Mouse (Mus musculus): ENCODE data around the gene Ubiad1. TPM values are rescaled to one million over a fixed set of nuclear protein-coding genes. Genes with fewer than 3 reads are reported as not detected.

Gene Ubiad1
- polyA plus RNA-seq, 1 experiment from 2014 or later = 18.8 TPM

DNA sequence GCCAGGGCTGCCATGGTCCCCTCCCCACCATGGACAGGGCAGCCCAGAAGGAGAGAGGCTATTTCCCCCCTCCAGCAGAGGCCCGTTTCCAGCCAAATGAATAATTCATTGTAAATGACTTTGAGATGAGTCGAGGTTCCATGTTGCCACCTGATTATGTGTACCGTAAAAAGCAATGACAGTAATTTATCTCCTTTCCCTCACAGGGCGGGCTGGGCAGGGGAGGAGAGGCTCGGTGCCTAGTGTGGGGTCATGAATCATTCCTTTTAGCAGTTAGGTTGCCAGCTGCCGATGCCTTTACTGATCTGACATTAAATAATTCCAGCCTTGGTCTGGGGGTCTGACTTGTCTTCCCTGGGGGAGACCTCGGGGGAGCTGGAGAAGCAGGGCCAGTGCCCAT is 54.9 kb downstream of the Ubiad1 start:
- Histone ChIP-seq H3K36me3 (ENCODE audit: control insufficient read depth, insufficient read depth, low read length) (no peaks in the 10 kb centered on the region), H3K9me3 (ENCODE audit: control insufficient read depth, low read length) (no peaks in the 10 kb centered on the region), H3K4me2 (ENCODE audit: low read length) (no peak overlapping the region), H3K4me1 (replicated peaks; ENCODE audit: control insufficient read depth, insufficient read depth, low read length) (no peaks in the 10 kb centered on the region), H3K9ac (ENCODE audit: low read length) (no peak overlapping the region), H3K4me3 (ENCODE audit: low read depth, low read length) (no peak overlapping the region), H3K27ac (ENCODE audit: low read depth) (no peak overlapping the region), H3K27me3 (replicated peaks; ENCODE audit: control insufficient read depth, insufficient read depth, low read length) (no peaks in the 10 kb centered on the region)
- DNase-seq (ENCODE audit: low spot score) (no peak), ATAC-seq (replicated peaks; ENCODE audit: low FRiP score, low TSS enrichment, low read depth) (no peak)
- WGBS = 49% methylated on average over 7 of the region's 7 CpGs

DNA sequence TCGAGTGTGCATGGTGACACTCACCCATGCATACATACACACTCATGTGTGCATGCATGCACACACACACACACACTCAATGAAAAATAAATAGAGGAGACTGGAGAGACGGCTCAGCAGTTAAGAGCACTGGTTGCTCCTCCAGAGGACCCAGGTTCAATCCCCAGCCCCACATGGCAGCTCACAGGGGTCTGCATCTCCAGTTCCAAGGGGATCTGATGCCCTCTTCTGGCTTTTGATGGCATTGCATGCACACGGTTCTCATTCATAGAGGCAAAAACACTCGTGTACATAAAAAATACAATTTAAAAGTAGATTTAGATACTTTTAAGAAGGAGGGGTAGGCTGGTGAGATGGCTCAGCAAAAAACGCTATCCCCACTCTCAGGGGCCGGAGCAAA is 55.5 kb downstream of the Ubiad1 start:
- no peaks in the 10 kb centered on the region for H3K4me1 ChIP-seq (replicated peaks; ENCODE audit: control insufficient read depth, insufficient read depth, low read length)
- no peak overlapping the region for H3K4me2 ChIP-seq (ENCODE audit: low read length)
- DNase-seq (ENCODE audit: low spot score) (no peak), ATAC-seq (replicated peaks; ENCODE audit: low FRiP score, low TSS enrichment, low read depth) (no peak)
- H3K4me3 ChIP-seq (ENCODE audit: low read depth, low read length) = no peak overlapping the region
- H3K27me3 ChIP-seq (replicated peaks; ENCODE audit: control insufficient read depth, insufficient read depth, low read length) = no peaks in the 10 kb centered on the region
- H3K27ac ChIP-seq (ENCODE audit: low read depth) = no peak overlapping the region
- H3K9me3 ChIP-seq (ENCODE audit: control insufficient read depth, low read length) = no peaks in the 10 kb centered on the region
- 67% methylated on average over 6 of the region's 6 CpGs for WGBS
- H3K9ac ChIP-seq (ENCODE audit: low read length) = no peak overlapping the region
- no peaks in the 10 kb centered on the region for H3K36me3 ChIP-seq (ENCODE audit: control insufficient read depth, insufficient read depth, low read length)

DNA sequence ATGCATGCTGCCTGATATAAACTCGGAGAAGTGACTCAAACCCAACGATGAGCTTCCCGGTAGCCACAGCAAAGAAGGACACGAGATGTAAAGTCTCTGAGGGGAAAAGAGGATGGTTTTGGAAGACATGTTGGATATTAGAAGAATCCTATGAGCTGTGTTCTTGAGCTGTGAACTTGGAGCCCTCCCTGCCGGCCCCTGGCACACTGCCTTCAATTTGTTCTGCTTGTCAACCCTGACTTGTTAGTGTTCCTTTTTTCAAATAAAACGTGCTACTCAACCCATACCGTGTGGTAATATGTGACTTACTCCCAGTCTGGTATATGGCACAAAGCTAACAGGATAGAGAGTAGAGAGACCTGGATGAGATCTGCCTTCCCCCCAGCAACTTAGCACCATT is 59.3 kb downstream of the Ubiad1 start:
- Histone ChIP-seq H3K27me3 (replicated peaks; ENCODE audit: control insufficient read depth, insufficient read depth, low read length) (no peaks in the 10 kb centered on the region), H3K9ac (ENCODE audit: low read length) (no peak overlapping the region), H3K4me2 (ENCODE audit: low read length) (no peak overlapping the region), H3K4me1 (replicated peaks; ENCODE audit: control insufficient read depth, insufficient read depth, low read length) (no peaks in the 10 kb centered on the region), H3K36me3 (ENCODE audit: control insufficient read depth, insufficient read depth, low read length) (no peaks in the 10 kb centered on the region), H3K27ac (ENCODE audit: low read depth) (no peak overlapping the region), H3K9me3 (ENCODE audit: control insufficient read depth, low read length) (no peaks in the 10 kb centered on the region), H3K4me3 (ENCODE audit: low read depth, low read length) (no peak overlapping the region)
- DNase-seq (ENCODE audit: low spot score) (no peak), ATAC-seq (replicated peaks; ENCODE audit: low FRiP score, low TSS enrichment, low read depth) (no peak)
- 81% methylated on average over 7 of the region's 7 CpGs for WGBS

Other genes starting within 250 kb of the Ubiad1 start
- gene Disp3, start 156.8 kb downstream of the Ubiad1 start, polyA plus RNA-seq (2014; fragmentation: Nextera tagmentation; extraction: Ambion mirVana) = 0.18 and 0.23 TPM in 2 replicates
- gene Mtor, start 3.8 kb upstream of the Ubiad1 start, polyA plus RNA-seq (2014; fragmentation: Nextera tagmentation; extraction: Ambion mirVana) = 19.1 and 20.8 TPM in 2 replicates
- 0.28 and 0.35 TPM in 2 replicates for gene Angptl7, start 55.7 kb upstream of the Ubiad1 start, polyA plus RNA-seq (2014; fragmentation: Nextera tagmentation; extraction: Ambion mirVana)
- gene Exosc10, start 113.7 kb upstream of the Ubiad1 start, polyA plus RNA-seq (2014; fragmentation: Nextera tagmentation; extraction: Ambion mirVana) = 89.2 and 100 TPM in 2 replicates
- 249 and 260 TPM in 2 replicates for gene Srm, start 146.7 kb upstream of the Ubiad1 start, polyA plus RNA-seq (2014; fragmentation: Nextera tagmentation; extraction: Ambion mirVana)
- 0.22 and 0.28 TPM in 2 replicates for gene Masp2, start 157.8 kb upstream of the Ubiad1 start, polyA plus RNA-seq (2014; fragmentation: Nextera tagmentation; extraction: Ambion mirVana)
- 137 and 153 TPM in 2 replicates for gene Tardbp, start 182.2 kb upstream of the Ubiad1 start, polyA plus RNA-seq (2014; fragmentation: Nextera tagmentation; extraction: Ambion mirVana)
- not detected in 2 replicates for gene Gm572, start 198.5 kb upstream of the Ubiad1 start, polyA plus RNA-seq (2014; fragmentation: Nextera tagmentation; extraction: Ambion mirVana)

Measured in intestine, embryonic 14.5 days (tissue).